Mouse (Mus musculus) C2C12 (cell line): ENCODE measurements around the gene Gm42742. TPM values are rescaled to one million over a fixed set of nuclear protein-coding genes. Genes with fewer than 3 reads are reported as not detected.
A peak's percentile ranks its signal among the peaks of the same experiment; 100 is the strongest.

Source experiments
- H3K27me3 ChIP-seq: one replicate; pipeline ENCODE4 v1.6.1; 2011; ENCODE audit not compliant: control insufficient read depth, insufficient read depth, insufficient read length
- H3K36me3 ChIP-seq: one replicate; pipeline ENCODE4 v1.6.1; 2011; ENCODE audit not compliant: control insufficient read depth, insufficient read depth
- H3K4me3 ChIP-seq: one replicate; pipeline ENCODE4 v1.5.1; 2011; ENCODE audit warnings: mild to moderate bottlenecking, control low read depth; ENCODE audit not compliant: poor library complexity, insufficient read depth, severe bottlenecking
- H3K79me2 ChIP-seq: one replicate; pipeline ENCODE4 v1.6.1; 2011; ENCODE audit not compliant: control insufficient read depth, insufficient read depth
- H3K79me3 ChIP-seq: one replicate; pipeline ENCODE4 v1.6.1; 2011; ENCODE audit warnings: low read depth, control low read depth
- H3ac ChIP-seq: one replicate; pipeline ENCODE3; 2011; ENCODE audit warnings: low read depth; ENCODE audit not compliant: control insufficient read depth, insufficient read length
- CEBPB ChIP-seq: IDR thresholded peaks from one replicate; pipeline ENCODE4 v1.6.1; 2011; ENCODE audit warnings: low read depth, mild to moderate bottlenecking, control low read depth, moderate library complexity
- CTCF ChIP-seq: IDR thresholded peaks from one replicate; pipeline ENCODE4 v1.5.1; 2011; ENCODE audit not compliant: control insufficient read depth, insufficient read depth, insufficient read length
- FOSL1 ChIP-seq: IDR thresholded peaks from one replicate; pipeline ENCODE4 v1.8.0; 2011; ENCODE audit warnings: mild to moderate bottlenecking, low read length; ENCODE audit not compliant: poor library complexity, insufficient read depth, severe bottlenecking
- MAX ChIP-seq: IDR thresholded peaks from one replicate; pipeline ENCODE4 v1.6.1; 2011; ENCODE audit warnings: mild to moderate bottlenecking, control low read depth
- MYOD1 ChIP-seq: IDR thresholded peaks from one replicate; pipeline ENCODE4 v1.6.1; 2011; ENCODE audit warnings: low read depth; ENCODE audit not compliant: control insufficient read depth, insufficient read length
- MYOG ChIP-seq: IDR thresholded peaks from one replicate; pipeline ENCODE4 v1.6.1; 2011; ENCODE audit not compliant: control insufficient read depth, insufficient read length; ENCODE audit errors: extremely low read depth
- USF1 ChIP-seq: IDR thresholded peaks from one replicate; pipeline ENCODE4 v1.6.1; 2011; ENCODE audit warnings: low read depth, mild to moderate bottlenecking, control low read depth, moderate library complexity
- polyA plus RNA-seq: library from polyadenylated mRNA; unstranded; fragments of >200 nt; fragmentation: generic; extraction: Trizol; gene quantifications from one replicate; pipeline ENCODE4 v1.2.1, GENCODE M21; 2012; ENCODE audit warnings: missing spikeins

Gm42742 gene
- polyA plus RNA-seq, 1 experiment: 39.7 TPM

DNA sequence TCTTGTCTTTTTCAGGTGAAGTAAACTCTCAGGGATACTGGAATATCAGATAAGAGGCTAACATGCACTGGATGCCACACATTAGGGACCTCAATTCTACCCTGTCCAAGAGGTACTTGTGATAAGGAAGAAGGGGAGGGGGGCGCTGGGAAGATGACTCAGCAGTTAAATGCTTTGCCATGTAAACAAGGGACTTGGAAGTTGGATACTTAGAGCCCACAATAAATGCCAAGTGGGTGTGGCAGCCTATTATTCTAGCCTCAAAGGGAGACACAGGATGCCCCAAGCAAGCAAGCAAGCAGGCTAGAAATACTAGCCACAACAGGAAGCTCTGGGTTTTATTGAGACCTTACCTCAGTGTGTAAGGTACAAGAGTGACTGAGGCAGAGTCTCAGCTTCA is 10.3 kb upstream of the Gm42742 start:
- H3K4me3 ChIP-seq: no peak overlapping the region
- H3K79me2 ChIP-seq: peaks cover 8% of the 10 kb centered on the region
- peaks cover 81% of the 10 kb centered on the region for H3K36me3 ChIP-seq
- peaks cover 2% of the 10 kb centered on the region for H3K79me3 ChIP-seq
- no peak overlapping the region for H3ac ChIP-seq
- H3K27me3 ChIP-seq: no peaks in the 10 kb centered on the region
- TF ChIP-seq MYOG (no peak), CTCF (no peak), USF1 (no peak), CEBPB (no peak)

DNA sequence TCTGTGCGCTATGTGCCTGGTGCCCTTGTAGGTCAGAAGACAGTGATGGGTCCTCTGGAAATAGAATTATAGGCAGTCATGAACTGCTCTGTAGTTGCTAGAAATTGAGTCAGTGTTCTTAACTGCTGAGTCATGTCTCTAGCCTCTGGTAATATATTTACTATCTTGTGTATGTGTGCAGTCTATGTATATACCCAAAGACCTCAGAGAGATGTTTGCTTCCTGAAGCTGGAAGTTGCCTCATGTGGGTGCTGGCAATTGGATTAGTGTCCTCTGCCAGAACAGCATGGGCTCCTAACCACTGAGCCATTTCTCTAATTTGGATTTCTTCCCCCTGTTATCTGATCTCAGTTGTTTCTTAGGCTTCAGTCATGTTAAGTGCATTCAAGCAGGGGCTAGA is 9.3 kb upstream of the Gm42742 start:
- Histone ChIP-seq H3K79me2 (peaks cover 7% of the 10 kb centered on the region), H3K4me3 (no peak overlapping the region), H3K27me3 (no peaks in the 10 kb centered on the region), H3K79me3 (no peaks in the 10 kb centered on the region), H3K36me3 (peaks cover 71% of the 10 kb centered on the region), H3ac (no peak overlapping the region)
- no peak for TF ChIP-seq MYOD1
- TF ChIP-seq MYOG: no peak
- TF ChIP-seq MAX: no peak
- TF ChIP-seq CEBPB: no peak
- no peak for TF ChIP-seq CTCF

DNA sequence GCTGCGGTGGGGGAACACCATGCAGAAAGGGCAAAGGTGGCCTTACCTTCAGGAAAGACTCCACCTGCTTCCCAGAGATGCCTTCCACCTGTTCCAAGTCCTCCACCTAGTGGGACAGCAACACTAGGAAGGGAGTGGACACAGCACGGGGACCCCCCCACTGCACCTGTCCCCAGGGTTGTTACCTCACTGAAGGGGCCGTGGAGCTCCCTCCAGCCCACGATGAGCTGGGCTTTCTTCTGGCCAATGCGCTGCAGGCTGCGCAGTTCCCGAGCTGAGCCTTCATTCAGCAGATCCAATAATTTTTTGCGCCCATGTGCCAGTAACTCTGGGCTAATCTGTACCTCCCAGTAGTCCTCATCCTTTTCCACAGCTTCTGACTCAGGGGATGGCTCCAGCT is 7.0 kb upstream of the Gm42742 start:
- peak overlapping the region; percentile 28 for H3K4me3 ChIP-seq
- H3ac ChIP-seq: peak overlapping the region; percentile 57
- no peaks in the 10 kb centered on the region for H3K27me3 ChIP-seq
- TF ChIP-seq MYOD1 (no peak), CTCF (no peak), CEBPB (no peak)
- H3K36me3 ChIP-seq: peaks cover 67% of the 10 kb centered on the region
- H3K79me2 ChIP-seq: peaks cover 30% of the 10 kb centered on the region
- peaks cover 20% of the 10 kb centered on the region for H3K79me3 ChIP-seq

DNA sequence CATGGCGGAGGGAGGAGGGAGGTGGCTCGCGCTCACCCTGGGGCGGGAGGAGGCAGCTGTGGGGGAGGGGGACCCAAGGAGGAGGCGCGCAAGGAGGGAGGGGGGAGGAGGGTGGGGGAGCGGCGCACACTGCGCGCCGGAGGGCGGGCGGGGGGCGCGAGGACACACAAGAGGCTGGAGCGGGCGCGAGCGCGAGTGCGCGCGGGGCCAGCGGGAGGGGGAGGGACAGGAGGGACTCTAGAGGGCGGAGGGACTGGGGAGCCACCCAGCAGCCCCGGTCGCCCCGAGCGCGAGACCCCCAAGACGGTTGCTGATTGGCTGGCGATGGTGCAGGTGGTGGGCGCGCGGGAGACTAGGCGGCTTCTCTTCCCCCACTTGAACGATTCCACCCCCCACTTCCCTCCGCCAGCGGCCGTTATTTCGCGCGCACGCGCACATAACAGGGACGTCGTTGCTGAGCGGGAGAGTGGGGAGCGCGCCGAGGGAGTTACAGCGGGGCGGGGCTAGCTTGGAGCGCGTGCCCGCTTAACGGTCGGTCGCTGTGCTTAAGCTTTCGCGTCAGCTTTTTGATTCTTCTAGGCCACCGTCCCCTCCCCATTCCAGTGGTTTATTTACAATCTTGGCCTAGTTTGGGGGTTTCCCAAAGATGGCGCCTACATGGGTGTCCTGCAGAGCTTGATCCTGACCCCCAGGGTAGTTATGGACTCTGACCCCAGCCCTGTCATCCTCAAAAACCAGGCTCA is 6.3 kb upstream of the Gm42742 start, which contains the start of gene Maz:
Gene Maz (minus strand): TSS at position 54 of the 743 bp plus-strand sequence.
- Histone ChIP-seq H3K79me3 (peaks cover 20% of the 10 kb centered on the region), H3K36me3 (peaks cover 67% of the 10 kb centered on the region), H3K79me2 (peaks cover 33% of the 10 kb centered on the region), H3ac (peak within 1 kb of the TSS; percentile 94), H3K27me3 (no peaks in the 10 kb centered on the region), H3K4me3 (peak within 1 kb of the TSS; percentile 61)
- no peak for TF ChIP-seq MAX
- TF ChIP-seq FOSL1: no peak
- TF ChIP-seq MYOG: no peak
- no peak for TF ChIP-seq USF1
- TF ChIP-seq CEBPB: no peak

DNA sequence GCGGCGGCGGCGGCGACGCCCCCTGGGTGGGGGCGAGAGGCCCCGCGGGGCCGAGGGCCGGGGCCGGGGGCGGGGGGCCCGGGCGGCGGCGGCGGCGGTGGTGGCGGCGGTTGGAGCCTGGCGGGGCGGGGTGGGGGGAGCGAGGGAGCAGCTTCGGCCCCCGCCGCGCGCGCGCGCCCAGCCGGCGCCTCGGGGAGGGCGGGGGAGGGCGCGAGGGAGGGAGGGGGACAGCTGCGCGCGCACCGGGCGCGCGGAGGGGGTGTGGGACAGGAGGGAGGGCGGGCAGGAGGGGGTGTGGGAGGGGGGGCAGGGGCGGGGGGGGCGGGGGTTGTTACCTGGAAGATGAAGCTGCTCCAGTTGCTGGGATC is 5.7 kb upstream of the Gm42742 start:
- Histone ChIP-seq H3K79me3 (peaks cover 20% of the 10 kb centered on the region), H3K27me3 (no peaks in the 10 kb centered on the region), H3ac (peak overlapping the region; percentile 94), H3K36me3 (peaks cover 63% of the 10 kb centered on the region), H3K4me3 (peak overlapping the region; percentile 61), H3K79me2 (peaks cover 33% of the 10 kb centered on the region)
- TF ChIP-seq FOSL1 (no peak), MYOD1 (no peak), CEBPB (no peak), MYOG (no peak), MAX (no peak), USF1 (no peak), CTCF (no peak)

DNA sequence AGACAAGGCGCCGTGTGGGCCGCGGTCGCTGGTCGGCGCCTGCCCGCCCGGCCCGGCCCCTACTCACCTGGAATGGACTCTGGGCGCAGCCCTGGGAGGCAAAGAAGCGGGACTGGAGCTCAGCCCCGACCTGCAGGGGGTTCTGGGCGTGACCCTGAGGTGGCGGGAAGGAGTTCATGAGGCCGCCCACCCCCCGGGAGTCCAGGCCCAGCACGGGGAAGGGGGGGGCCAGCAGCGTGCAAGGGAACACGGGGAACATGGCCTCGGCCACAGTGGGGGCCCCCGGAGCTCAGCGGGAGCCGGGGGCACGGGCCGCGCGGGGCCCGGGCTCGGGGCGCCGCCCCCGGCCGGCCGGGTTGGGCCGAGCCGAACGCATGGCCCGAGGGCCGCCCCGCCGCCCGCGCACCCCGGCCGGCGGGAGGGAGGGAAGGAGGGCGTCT is 5.3 kb upstream of the Gm42742 start:
- H3K79me2 ChIP-seq: peaks cover 33% of the 10 kb centered on the region
- H3K36me3 ChIP-seq: peaks cover 59% of the 10 kb centered on the region

More for the DNA sequence above, 5.3 kb upstream of the Gm42742 start:
- Histone ChIP-seq H3K79me3 (peaks cover 20% of the 10 kb centered on the region), H3K27me3 (no peaks in the 10 kb centered on the region), H3ac (peak overlapping the region; percentile 94), H3K4me3 (peak overlapping the region; percentile 61)
- TF ChIP-seq MAX (no peak), CEBPB (no peak), CTCF (no peak), MYOD1 (no peak), FOSL1 (no peak), MYOG (no peak), USF1 (no peak)
